In the genomic region with DNA sequence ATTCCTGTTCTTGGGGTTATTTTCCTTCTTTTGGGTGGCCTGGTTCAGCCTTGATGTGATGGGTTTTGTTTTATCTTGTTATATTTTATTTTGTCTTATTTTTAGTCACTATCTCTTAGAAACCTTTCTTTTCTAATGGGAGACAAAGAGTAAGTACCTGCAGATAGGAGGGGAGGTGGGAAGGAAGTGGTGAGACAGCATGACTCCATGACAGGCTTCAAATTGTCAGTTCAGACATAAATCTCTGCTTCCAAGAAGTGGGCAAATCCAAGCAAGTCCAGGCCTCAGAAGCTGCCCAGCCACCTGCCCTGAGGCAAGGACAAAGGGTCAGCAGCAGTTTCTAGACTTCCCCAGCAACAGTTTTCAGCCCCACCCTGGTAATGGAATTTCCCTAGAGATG, we compare ENCODE assay signal across 12 mouse cellular contexts.
DNase-seq lines count a peak whose midpoint lies in the region; ATAC-seq and TF ChIP-seq lines count a peak whose summit lies in the region.
"Had no signal": no experiment of that assay in that cellular context is flagged by ENCODE, and none has a peak within 500 bp of the region (broad histone marks: within the 10 kb centered on the region; RNA-seq: fewer than 3 reads in every experiment).

No protein-coding gene starts in this region.

- no peak overlapping the region for H3K9ac ChIP-seq in heart, postnatal 0 days (replicated peaks; ENCODE audit: low read depth, low read length)
- no peak overlapping the region; the same call in 1 of the 2 replicates for H3K9ac ChIP-seq in hindbrain, embryonic 12.5 days
- H3K9ac ChIP-seq: liver, embryonic 13.5 days had no signal

- H3K4me1 ChIP-seq in heart, postnatal 0 days (ENCODE audit: control insufficient read depth, insufficient read depth), result no peaks in the 10 kb centered on the region
- H3K4me1 ChIP-seq in hindbrain, embryonic 12.5 days, result no peaks in the 10 kb centered on the region
- H3K4me1 ChIP-seq: liver, embryonic 13.5 days had no signal

- no peak for TF ChIP-seq CTCF in heart, postnatal 0 days (IDR thresholded peaks at IDR 0.05; ENCODE audit: low read depth)
- TF ChIP-seq CTCF in brain, embryonic 14.5 days (IDR thresholded peaks at IDR 0.05; ENCODE audit: borderline replicate concordance, extremely low read depth, insufficient read depth, insufficient read length), result no peak

- peak overlapping the region; percentile 23; the same call in 1 of the 2 replicates for H3K4me3 ChIP-seq in heart, postnatal 0 days (ENCODE audit: low read depth, low read length)
- peak overlapping the region; percentile 10 for H3K4me3 ChIP-seq in hindbrain, embryonic 12.5 days
- H3K4me3 ChIP-seq: liver, embryonic 13.5 days had no signal

- H3K36me3 ChIP-seq in heart, postnatal 0 days (replicated peaks; ENCODE audit: control insufficient read depth, insufficient read depth, low read length), result no peaks in the 10 kb centered on the region
- H3K36me3 ChIP-seq in hindbrain, embryonic 12.5 days, result no peaks in the 10 kb centered on the region
- H3K36me3 ChIP-seq: liver, embryonic 13.5 days had no signal

- no peak overlapping the region for H3K27ac ChIP-seq in heart, postnatal 0 days (ENCODE audit: low read depth)
- no peak overlapping the region for H3K27ac ChIP-seq in hindbrain, embryonic 12.5 days
- H3K27ac ChIP-seq: liver, embryonic 13.5 days had no signal

- TF ChIP-seq EP300 in heart, postnatal 0 days (IDR thresholded peaks at IDR 0.05; ENCODE audit: low read depth), result no peak

- no peaks in the 10 kb centered on the region for H3K27me3 ChIP-seq in heart, postnatal 0 days (ENCODE audit: control insufficient read depth, insufficient read depth, low read length)
- H3K27me3 ChIP-seq in hindbrain, embryonic 12.5 days, result no peaks in the 10 kb centered on the region
- H3K27me3 ChIP-seq: liver, embryonic 13.5 days had no signal

- TF ChIP-seq POLR2A in brain, embryonic 14.5 days (IDR thresholded peaks at IDR 0.05; ENCODE audit: borderline replicate concordance, extremely low read depth, insufficient read depth, insufficient read length, poor library complexity, severe bottlenecking), result no peak

- no peaks in the 10 kb centered on the region for H3K9me3 ChIP-seq in heart, postnatal 0 days (replicated peaks; ENCODE audit: control insufficient read depth, low read length)
- no peaks in the 10 kb centered on the region for H3K9me3 ChIP-seq in hindbrain, embryonic 12.5 days (replicated peaks)
- H3K9me3 ChIP-seq: liver, embryonic 13.5 days had no signal

- ATAC-seq in heart, postnatal 0 days (ENCODE audit: insufficient read depth, low read depth), result no peak
- no peak for ATAC-seq in hindbrain, embryonic 12.5 days (ENCODE audit: low FRiP score)

- H3K4me2 ChIP-seq in heart, postnatal 0 days (ENCODE audit: low read depth, low read length), result no peak overlapping the region
- H3K4me2 ChIP-seq in hindbrain, embryonic 12.5 days (replicated peaks), result peak overlapping the region; percentile 37
- H3K4me2 ChIP-seq: liver, embryonic 13.5 days had no signal

- no peak for DNase-seq in heart, postnatal 0 days (ENCODE audit: low spot score)
- DNase-seq in heart, postnatal 4 days, result no peak
- DNase-seq in brain, embryonic 14.5 days (ENCODE audit: low read depth), result peak; percentile 1
- DNase-seq in naive thymus-derived CD4-positive, alpha-beta T cell, adult 2 months (ENCODE audit: low read depth), result peak; percentile 13
- no peak for DNase-seq in left cerebral cortex, adult 8-10 months (ENCODE audit: low spot score in 2 of 2)
- DNase-seq in adrenal gland, postnatal 25 days, result no peak
- DNase-seq in MN1 (ENCODE audit: low spot score), result no peak
- DNase-seq: cerebellum, adult 11 months; gastrocnemius, postnatal 36 days; liver, embryonic 13.5 days; right cerebral cortex, adult 18-20 months had no signal

Comparison
In these comparisons a context has a peak if more than half of its experiments do, and no peak if none do; other contexts are left out.
1. DNase-seq: peak in brain, embryonic 14.5 days (single experiment) and naive thymus-derived CD4-positive, alpha-beta T cell, adult 2 months (single experiment); none in heart, postnatal 0 days (single experiment), heart, postnatal 4 days (single experiment), left cerebral cortex, adult 8-10 months (0 of 2), adrenal gland, postnatal 25 days (single experiment) and MN1 (single experiment).